Mouse (Mus musculus) bone marrow, adult 2 months (tissue): ENCODE data around the gene Plch2.

ENCODE experiments used
- CTCF ChIP-seq: fragments of 200-500 bp; IDR thresholded peaks from 2 replicates; pipeline ENCODE4 v1.5.1; 2011; ENCODE audit warnings: low read length, control low read depth; ENCODE audit not compliant: control insufficient read depth, insufficient read depth
- POLR2A ChIP-seq: fragments of 200-500 bp; IDR thresholded peaks from 2 replicates; pipeline ENCODE4 v1.6.1; 2011; ENCODE audit warnings: low read depth, mild to moderate bottlenecking, control low read depth, low read length, borderline replicate concordance; ENCODE audit not compliant: control insufficient read depth

GRCm38 (mm10) chr4:155034787-155035186 lies 21.8 kb downstream of the Plch2 start:
- TF ChIP-seq POLR2A (no peak), CTCF (no peak)
